Mouse (Mus musculus): ENCODE measurements at regions not wholly inside any gene's neighbourhood (a gene's known extent, or its start where the extent isn't known, plus 50 kb on each side); places are given as distances from the start of the nearest gene placed in this dataset.

DNA sequence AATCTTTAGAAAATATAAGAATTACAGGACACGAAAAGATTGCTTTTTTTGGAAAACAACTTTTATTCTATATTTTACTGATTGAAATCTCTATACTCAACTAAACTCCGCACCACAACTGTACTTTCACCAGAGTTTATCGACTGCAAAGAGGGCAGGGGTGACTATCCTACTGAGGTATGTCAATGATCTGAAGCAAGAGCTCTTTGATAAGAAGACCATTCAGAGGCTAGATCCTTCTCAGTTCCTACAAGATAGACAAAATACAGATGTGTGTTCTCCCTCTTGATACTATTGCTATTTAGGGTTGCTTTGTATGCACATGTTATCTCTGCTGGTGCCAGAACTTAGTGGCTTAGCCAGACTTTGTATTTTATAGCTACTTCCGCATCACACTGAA lies 460.7 kb upstream of the Pou3f2 start:
- no peak for DNase-seq (ENCODE audit: low read depth, low spot score)
- Histone ChIP-seq H3K36me3 (ENCODE audit: control insufficient read depth in 1 of 2, insufficient read depth in 2 of 2, low read length in 2 of 2) (no peaks in the 10 kb centered on the region), H3K4me3 (ENCODE audit: control insufficient read depth in 1 of 2, insufficient read depth in 1 of 2, low read depth in 2 of 2, low read length in 2 of 2) (no peak overlapping the region), H3K9me3 (replicated peaks; ENCODE audit: insufficient read depth, low read length) (no peaks in the 10 kb centered on the region), H3K27me3 (ENCODE audit: control insufficient read depth in 1 of 2, insufficient read depth in 2 of 2, low read length in 2 of 2) (no peaks in the 10 kb centered on the region), H3K79me2 (ENCODE audit: control insufficient read depth, insufficient read depth, low read length, poor library complexity) (no peaks in the 10 kb centered on the region), H3K27ac (ENCODE audit: control insufficient read depth, low read depth, low read length) (no peak overlapping the region), H3K4me1 (ENCODE audit: control insufficient read depth in 1 of 2, insufficient read depth in 2 of 2, low read length in 2 of 2) (no peaks in the 10 kb centered on the region), H3K9ac (ENCODE audit: control insufficient read depth, low read depth, low read length, poor library complexity, severe bottlenecking) (no peak overlapping the region)
- TF ChIP-seq ZC3H11A (IDR thresholded peaks at IDR 0.05; ENCODE audit: low read depth, low read length): no peak
- no peak for TF ChIP-seq SMC3 (IDR thresholded peaks at IDR 0.05; ENCODE audit: low read depth, low read length)
- no peak for TF ChIP-seq JUND (IDR thresholded peaks at IDR 0.05; ENCODE audit: low read depth, low read length)
- no peak for TF ChIP-seq POLR2A (IDR thresholded peaks at IDR 0.05; ENCODE audit: control insufficient read depth in 1 of 2, insufficient read depth in 1 of 2, low read depth in 1 of 2, low read length in 2 of 2, poor library complexity in 1 of 2)
- TF ChIP-seq MXI1 (IDR thresholded peaks at IDR 0.05; ENCODE audit: low read depth, low read length): no peak
- TF ChIP-seq UBTF (IDR thresholded peaks at IDR 0.05; ENCODE audit: borderline replicate concordance, insufficient read depth, low read depth, low read length): no peak
- TF ChIP-seq SIN3A (IDR thresholded peaks at IDR 0.05; ENCODE audit: low read length): no peak
- TF ChIP-seq POLR2AphosphoS5 (IDR thresholded peaks at IDR 0.05; ENCODE audit: borderline replicate concordance, low read depth, low read length): no peak
- no peak for TF ChIP-seq MYC (IDR thresholded peaks at IDR 0.05; ENCODE audit: low read depth, low read length)
- no peak for TF ChIP-seq ELF1 (IDR thresholded peaks at IDR 0.05; ENCODE audit: low read depth, low read length)

DNA sequence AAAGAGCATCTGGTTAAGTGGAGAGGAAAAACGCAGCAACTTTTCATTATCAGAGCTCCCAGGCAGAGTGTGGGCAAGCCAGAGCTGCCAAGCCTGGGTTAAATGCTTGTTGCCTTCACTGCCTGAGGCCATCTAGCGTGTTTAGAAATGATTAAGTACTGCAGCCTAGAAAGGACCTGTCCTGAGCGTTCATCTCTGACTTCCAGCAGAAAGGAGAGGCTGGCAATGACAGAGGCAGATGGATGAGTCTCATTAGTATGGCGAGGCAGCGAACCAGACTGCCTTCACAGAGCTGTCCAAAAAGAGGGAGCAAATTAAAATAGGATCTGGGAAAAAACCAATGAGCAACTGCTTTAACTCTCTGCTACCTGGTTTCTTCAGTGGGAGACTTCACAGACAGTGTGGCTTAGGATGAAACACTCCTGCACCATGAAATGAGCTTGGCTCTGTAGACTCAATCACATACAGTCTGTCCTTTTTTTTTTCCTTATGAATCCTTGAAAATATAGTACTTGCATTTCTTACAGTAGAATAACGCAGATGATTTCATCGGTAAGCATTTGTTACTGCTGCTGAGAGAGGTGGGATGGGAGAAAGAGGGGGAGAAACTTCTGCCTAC lies 458.7 kb upstream of the Pou3f2 start:
- Histone ChIP-seq H3K36me3 (ENCODE audit: control insufficient read depth in 1 of 2, insufficient read depth in 2 of 2, low read length in 2 of 2) (no peaks in the 10 kb centered on the region), H3K4me3 (ENCODE audit: control insufficient read depth in 1 of 2, insufficient read depth in 1 of 2, low read depth in 2 of 2, low read length in 2 of 2) (no peak overlapping the region), H3K27ac (ENCODE audit: control insufficient read depth, low read depth, low read length) (no peak overlapping the region), H3K9ac (ENCODE audit: control insufficient read depth, low read depth, low read length, poor library complexity, severe bottlenecking) (no peak overlapping the region), H3K27me3 (ENCODE audit: control insufficient read depth in 1 of 2, insufficient read depth in 2 of 2, low read length in 2 of 2) (no peaks in the 10 kb centered on the region), H3K79me2 (ENCODE audit: control insufficient read depth, insufficient read depth, low read length, poor library complexity) (no peaks in the 10 kb centered on the region), H3K4me1 (ENCODE audit: control insufficient read depth in 1 of 2, insufficient read depth in 2 of 2, low read length in 2 of 2) (no peaks in the 10 kb centered on the region), H3K9me3 (replicated peaks; ENCODE audit: insufficient read depth, low read length) (no peaks in the 10 kb centered on the region)
- no peak for TF ChIP-seq USF2 (IDR thresholded peaks at IDR 0.05; ENCODE audit: borderline replicate concordance in 1 of 2, insufficient read depth in 1 of 2, low read depth in 1 of 2, low read length in 2 of 2)
- no peak for TF ChIP-seq RCOR1 (IDR thresholded peaks at IDR 0.05; ENCODE audit: low read depth, low read length)
- TF ChIP-seq POLR2AphosphoS5 (IDR thresholded peaks at IDR 0.05; ENCODE audit: borderline replicate concordance, low read depth, low read length): no peak
- no peak for TF ChIP-seq MXI1 (IDR thresholded peaks at IDR 0.05; ENCODE audit: low read depth, low read length)
- no peak for TF ChIP-seq ZC3H11A (IDR thresholded peaks at IDR 0.05; ENCODE audit: low read depth, low read length)
- TF ChIP-seq SMC3 (IDR thresholded peaks at IDR 0.05; ENCODE audit: low read depth, low read length): no peak
- no peak for TF ChIP-seq KAT2A (conservative IDR thresholded peaks at IDR 0.05; ENCODE audit: low read depth, low read length)
- no peak for TF ChIP-seq POLR2A (IDR thresholded peaks at IDR 0.05; ENCODE audit: control insufficient read depth in 1 of 2, insufficient read depth in 1 of 2, low read depth in 1 of 2, low read length in 2 of 2, poor library complexity in 1 of 2)
- no peak for TF ChIP-seq UBTF (IDR thresholded peaks at IDR 0.05; ENCODE audit: borderline replicate concordance, insufficient read depth, low read depth, low read length)
- no peak for TF ChIP-seq JUND (IDR thresholded peaks at IDR 0.05; ENCODE audit: low read depth, low read length)
- no peak for DNase-seq (ENCODE audit: low read depth, low spot score)

Data from MEL (cell line).